8 mouse cellular contexts compared by ENCODE assay signal in the genomic region with DNA sequence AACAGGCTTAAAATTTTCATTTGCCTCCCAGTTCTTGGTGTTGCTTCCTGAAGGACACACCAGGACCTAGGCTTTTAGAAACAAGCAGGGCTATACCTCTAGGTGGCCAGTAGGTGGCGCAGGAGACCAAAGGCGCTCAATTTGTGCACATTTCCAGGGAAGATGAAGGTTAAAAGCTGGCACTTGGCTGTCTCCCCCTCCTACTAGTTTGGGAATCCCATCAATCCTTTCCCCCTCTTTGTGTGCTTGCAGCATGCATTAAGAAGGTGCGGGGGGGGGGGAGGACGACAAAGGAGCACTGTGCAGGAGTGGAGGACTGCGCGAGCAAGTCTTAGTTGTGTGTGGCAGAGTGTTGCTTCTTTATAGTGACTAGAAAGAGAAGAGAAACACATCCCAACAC. TPM values are rescaled to one million over a fixed set of nuclear protein-coding genes. Genes with fewer than 3 reads are reported as not detected.
DNase-seq lines count a peak whose midpoint lies in the region; ATAC-seq lines count a peak whose summit lies in the region.

No protein-coding gene starts in this region.

- H3K27ac ChIP-seq in forebrain, embryonic 14.5 days (ENCODE audit: low read depth, low read length) = no peak overlapping the region

- 0% methylated on average over 6 of the region's 6 CpGs for whole genome bisulfite sequencing in forebrain, embryonic 14.5 days

- no peak overlapping the region for H3K4me3 ChIP-seq in forebrain, embryonic 14.5 days (ENCODE audit: low read depth, low read length)

- H3K36me3 ChIP-seq in forebrain, embryonic 14.5 days (ENCODE audit: control insufficient read depth, insufficient read depth, low read length) = 0 out of 2 replicates have a peak, but pooled peaks cover 3% of the 10 kb centered on the region

- H3K9me3 ChIP-seq in forebrain, embryonic 14.5 days (replicated peaks; ENCODE audit: control insufficient read depth, low read length) = no peaks in the 10 kb centered on the region

- H3K9ac ChIP-seq in forebrain, embryonic 14.5 days (ENCODE audit: low read length) = no peak overlapping the region

- ATAC-seq in forebrain, embryonic 14.5 days = peak; percentile 40
- ATAC-seq in monocyte, adult 5-6 weeks (replicated peaks; ENCODE audit: insufficient number of reproducible peaks, low FRiP score, low TSS enrichment, poor library complexity, severe bottlenecking) = no peak

- peaks cover 5% of the 10 kb centered on the region; the same call in 1 of the 2 replicates for H3K4me1 ChIP-seq in forebrain, embryonic 14.5 days (ENCODE audit: control insufficient read depth, insufficient read depth, low read length)

- H3K4me2 ChIP-seq in forebrain, embryonic 14.5 days (ENCODE audit: low read length) = no peak overlapping the region

- H3K27me3 ChIP-seq in forebrain, embryonic 14.5 days (replicated peaks; ENCODE audit: control insufficient read depth, insufficient read depth, low read length) = no peaks in the 10 kb centered on the region

- DNase-seq in urinary bladder, adult 18-20 months (ENCODE audit: low spot score in 2 of 2) = peak; percentile 41 to 56
- DNase-seq in urinary bladder, postnatal 10 days (ENCODE audit: low spot score) = no peak
- peak; percentile 75 for DNase-seq in cerebellum, adult 11-12 months
- DNase-seq in forebrain, embryonic 14.5 days (ENCODE audit: low spot score) = peak; percentile 91
- peak; percentile 63 for DNase-seq in induced T-regulatory cell, adult 2 months (ENCODE audit: low read depth)
- peak; percentile 57 for DNase-seq in lung, postnatal 36 days
- peak; percentile 78 for DNase-seq in right cerebral cortex, adult 18-20 months

RNA-seq across cellular contexts. Expression of gene Igfbp5, which starts 8.8 kb away (rescaled TPM):
- polyA plus RNA-seq in forebrain, embryonic 14.5 days (2014; fragmentation: Nextera tagmentation; extraction: Ambion mirVana) = 17.9 and 19.7 TPM in 2 replicates
- 0.19 to 0.64 TPM in 2 of 3 replicates, not detected in the other for total RNA-seq in monocyte, adult 5-6 weeks (2017)

RNA-seq across cellular contexts. Expression of gene Igfbp2, which starts 41.6 kb away (rescaled TPM):
- 384 and 410 TPM in 2 replicates for polyA plus RNA-seq in forebrain, embryonic 14.5 days (2014; fragmentation: Nextera tagmentation; extraction: Ambion mirVana)
- total RNA-seq in monocyte, adult 5-6 weeks (2017) = not detected in 3 replicates
